ENCODE assay signal across 13 mouse cellular contexts in the genomic region with DNA sequence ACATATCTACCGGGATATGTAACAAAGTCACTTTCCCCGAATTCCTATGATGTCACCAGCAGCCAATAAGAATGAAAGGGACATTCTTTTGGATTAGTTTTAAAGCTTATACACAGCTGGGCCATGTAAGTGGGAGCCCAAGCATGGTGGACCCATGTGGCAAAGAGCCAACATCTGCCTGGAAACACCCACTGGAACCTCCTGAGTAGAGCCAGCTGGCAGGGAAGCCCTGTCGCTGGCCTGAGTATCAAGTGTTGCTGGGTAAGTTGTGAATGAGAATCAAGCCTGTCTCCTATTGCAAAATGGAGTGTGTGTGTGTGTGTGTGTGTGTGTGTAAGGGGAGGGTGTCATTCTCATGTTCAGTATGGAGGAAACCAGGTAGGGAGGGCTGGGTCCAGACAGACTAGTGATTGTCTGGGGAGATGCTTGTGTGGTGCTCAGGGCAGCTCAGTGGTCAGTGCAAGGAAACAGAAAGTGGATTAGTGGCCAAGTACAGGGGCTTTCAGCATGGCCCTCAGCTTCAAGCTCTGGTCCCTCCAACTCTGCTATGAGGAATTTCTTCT. TPM values are rescaled to one million over a fixed set of nuclear protein-coding genes. Genes with fewer than 3 reads are reported as not detected.
DNase-seq lines count a peak whose midpoint lies in the region; ATAC-seq and TF ChIP-seq lines count a peak whose summit lies in the region.
"Had no signal": no experiment of that assay in that cellular context is flagged by ENCODE, and none has a peak within 500 bp of the region (broad histone marks: within the 10 kb centered on the region; RNA-seq: fewer than 3 reads in every experiment).

No protein-coding gene starts in this region.

- no peak overlapping the region for H3K9ac ChIP-seq in embryonic facial prominence, embryonic 14.5 days (ENCODE audit: low read depth, low read length)
- H3K9ac ChIP-seq in lung, postnatal 0 days (replicated peaks; ENCODE audit: low read depth) = no peak overlapping the region

- H3K4me3 ChIP-seq in embryonic facial prominence, embryonic 14.5 days (ENCODE audit: low read depth, low read length) = no peak overlapping the region
- H3K4me3 ChIP-seq in lung, postnatal 0 days (ENCODE audit: low read depth, low read length) = no peak overlapping the region

- H3K36me3 ChIP-seq in embryonic facial prominence, embryonic 14.5 days (ENCODE audit: control insufficient read depth, insufficient read depth, low read length) = no peaks in the 10 kb centered on the region
- no peaks in the 10 kb centered on the region for H3K36me3 ChIP-seq in lung, postnatal 0 days (ENCODE audit: insufficient read depth, low read length)

- intact Hi-C loops in gastrocnemius, postnatal 14 days (cut with DNase I; ENCODE audit: low total_unique reads) = no loop called here
- intact Hi-C loops in gastrocnemius, postnatal 36 days (cut with DNase I) = no loop called here

- H3K4me2 ChIP-seq in embryonic facial prominence, embryonic 14.5 days (ENCODE audit: low read depth, low read length) = no peak overlapping the region
- H3K4me2 ChIP-seq in lung, postnatal 0 days (replicated peaks; ENCODE audit: low read depth, low read length) = no peak overlapping the region

- H3K27me3 ChIP-seq in embryonic facial prominence, embryonic 14.5 days (replicated peaks; ENCODE audit: control insufficient read depth, insufficient read depth, low read length) = no peaks in the 10 kb centered on the region
- H3K27me3 ChIP-seq in lung, postnatal 0 days (replicated peaks; ENCODE audit: insufficient read depth, low read length) = no peaks in the 10 kb centered on the region

- H3K9me3 ChIP-seq in embryonic facial prominence, embryonic 14.5 days (ENCODE audit: control insufficient read depth, low read length) = no peaks in the 10 kb centered on the region
- no peaks in the 10 kb centered on the region for H3K9me3 ChIP-seq in lung, postnatal 0 days (ENCODE audit: low read length)

- peak; percentile 41 for DNase-seq in gastrocnemius, postnatal 14 days
- no peak for DNase-seq in gastrocnemius, postnatal 36 days
- peak; percentile 19 to 31 for DNase-seq in layer of hippocampus, postnatal 10 days (ENCODE audit: low spot score in 2 of 2)
- no peak for DNase-seq in layer of hippocampus, adult 18-20 months (ENCODE audit: low spot score in 2 of 2)
- DNase-seq in embryonic facial prominence, embryonic 14.5 days (ENCODE audit: low spot score) = peak; percentile 89
- peak; percentile 87 for DNase-seq in lung, postnatal 0 days (ENCODE audit: low spot score)
- no peak for DNase-seq in ovary, postnatal 10 days (ENCODE audit: low spot score)
- no peak for DNase-seq in left cerebral cortex, adult 8-10 months (ENCODE audit: low spot score in 2 of 2)
- DNase-seq: cerebellum, adult 18-20 months; thymus, postnatal 4 days had no signal

- TF ChIP-seq EP300 in lung, postnatal 0 days (IDR thresholded peaks at IDR 0.05) = peak; percentile 56

- peak; percentile 94 for ATAC-seq in embryonic facial prominence, embryonic 14.5 days (ENCODE audit: low read depth)
- peak; percentile 92 for ATAC-seq in lung, postnatal 0 days
- ATAC-seq: hindbrain, embryonic 16.5 days; midbrain, embryonic 16.5 days had no signal

- whole genome bisulfite sequencing in embryonic facial prominence, embryonic 14.5 days = 51% methylated on average over 3 of the region's 3 CpGs
- WGBS in lung, postnatal 0 days = 39% methylated on average over 3 of the region's 3 CpGs

- TF ChIP-seq CTCF in lung, postnatal 0 days (IDR thresholded peaks at IDR 0.05) = no peak

- peaks cover 13% of the 10 kb centered on the region for H3K4me1 ChIP-seq in embryonic facial prominence, embryonic 14.5 days (ENCODE audit: control insufficient read depth, insufficient read depth, low read length)
- no peaks in the 10 kb centered on the region for H3K4me1 ChIP-seq in lung, postnatal 0 days (ENCODE audit: insufficient read depth, low read depth, low read length)

- no peak overlapping the region for H3K27ac ChIP-seq in embryonic facial prominence, embryonic 14.5 days (replicated peaks; ENCODE audit: low read depth, low read length)
- no peak overlapping the region for H3K27ac ChIP-seq in lung, postnatal 0 days (ENCODE audit: low read length)

RNA-seq across cellular contexts. Expression of a gene that starts 59.5 kb away (rescaled TPM):
- not detected for total RNA-seq in gastrocnemius, postnatal 14 days (2021)
- not detected for total RNA-seq in gastrocnemius, postnatal 36 days (2021)
- not detected for total RNA-seq in layer of hippocampus, postnatal 10 days (2021)
- total RNA-seq in layer of hippocampus, adult 18-20 months (2021) = not detected
- not detected in 2 replicates for polyA plus RNA-seq in embryonic facial prominence, embryonic 14.5 days (2014; fragmentation: Nextera tagmentation; extraction: Ambion mirVana)
- polyA plus RNA-seq in lung, postnatal 0 days (2015; fragmentation: Nextera tagmentation; extraction: Ambion mirVana) = not detected in 2 replicates
- total RNA-seq in left cerebral cortex, adult 8-10 months (2022) = not detected
- total RNA-seq: liver, adult 2 months had no signal
- polyA plus RNA-seq: hindbrain, embryonic 16.5 days; liver, adult 2 months; midbrain, embryonic 16.5 days had no signal

Comparison
In these comparisons a context has a peak if more than half of its experiments do, and no peak if none do; other contexts are left out.
1. DNase-seq: peak in gastrocnemius, postnatal 14 days (single experiment), layer of hippocampus, postnatal 10 days (2 of 2), embryonic facial prominence, embryonic 14.5 days (single experiment) and lung, postnatal 0 days (single experiment); none in gastrocnemius, postnatal 36 days (0 of 2), layer of hippocampus, adult 18-20 months (0 of 2), ovary, postnatal 10 days (single experiment) and left cerebral cortex, adult 8-10 months (0 of 2).